Mouse (Mus musculus) thymus, postnatal 25 days (tissue): ENCODE measurements around the gene Pdcd10.

ENCODE experiments used
- DNase-seq: peaks from one replicate; pipeline ENCODE4 v3.0.0; 2022

Pdcd10 gene

GRCm38 (mm10) chr3:75468154-75468553 lies 88.5 kb downstream of the Pdcd10 start:
- no peak for DNase-seq
